Mouse (Mus musculus) kidney, adult 2 months (tissue): ENCODE results near the gene Duox2.

ENCODE experiments used
- CTCF ChIP-seq: fragments of 200-500 bp; conservative IDR thresholded peaks from 2 replicates; pipeline ENCODE4 v1.5.1; 2011; ENCODE audit warnings: low read depth, mild to moderate bottlenecking, control low read depth, low read length, moderate library complexity, mixed read lengths; ENCODE audit not compliant: insufficient read depth, insufficient read length
- POLR2A ChIP-seq: fragments of 200-500 bp; IDR thresholded peaks from one replicate; pipeline ENCODE4 v1.6.1; 2011; ENCODE audit warnings: low read depth, low read length, control low read depth

GRCm38 (mm10) chr2:122317384-122317783, 19.1 kb upstream of the Duox2 start:
- TF ChIP-seq CTCF (no peak), POLR2A (no peak)
